Mouse (Mus musculus) R1 (cell line): Measurements from ENCODE around the gene Inafm2.

Experiments used
- DNase-seq: peaks from one replicate; pipeline ENCODE4 v3.0.0-alpha.2; 2018; ENCODE audit warnings: low read depth, low spot score

The Inafm2 gene

DNA sequence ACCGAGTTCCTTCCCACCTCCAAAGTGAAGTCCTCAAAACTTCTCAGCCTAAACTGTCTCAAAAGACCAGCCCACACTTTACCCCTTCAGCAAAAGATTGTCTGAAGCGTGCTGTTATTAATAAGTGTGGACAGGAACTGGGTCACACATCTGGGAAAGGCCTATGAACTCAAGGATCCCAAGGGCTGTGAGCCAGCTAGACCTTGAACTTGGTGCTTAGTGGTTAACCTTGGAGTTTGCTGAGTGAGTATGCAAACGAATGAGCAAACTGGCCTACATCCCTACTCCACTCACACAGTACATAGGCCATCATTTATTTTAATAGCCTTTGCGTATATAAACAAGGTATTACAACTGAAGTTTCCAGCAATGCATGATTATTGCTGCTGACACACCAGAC, 20.0 kb upstream of the Inafm2 start:
- no peak for DNase-seq

DNA sequence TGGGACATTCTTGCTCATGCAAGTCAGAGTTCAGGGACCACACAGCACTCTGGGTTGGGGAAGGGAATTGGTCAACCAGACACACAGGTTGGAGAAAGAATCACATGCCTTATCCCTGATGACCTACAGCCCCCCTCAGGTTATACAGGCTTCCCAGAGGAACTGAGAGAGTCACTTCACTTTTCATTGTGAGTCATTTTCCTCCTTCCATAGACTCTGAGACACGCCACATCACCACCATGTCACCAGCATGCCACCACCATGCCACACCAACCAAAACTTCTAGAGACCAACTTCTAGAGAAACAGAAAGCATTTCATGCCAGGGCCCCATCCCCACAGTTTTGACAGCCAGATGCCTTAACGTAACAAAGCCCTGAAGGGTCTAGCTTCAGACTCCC, 18.7 kb upstream of the Inafm2 start:
- DNase-seq = no peak

DNA sequence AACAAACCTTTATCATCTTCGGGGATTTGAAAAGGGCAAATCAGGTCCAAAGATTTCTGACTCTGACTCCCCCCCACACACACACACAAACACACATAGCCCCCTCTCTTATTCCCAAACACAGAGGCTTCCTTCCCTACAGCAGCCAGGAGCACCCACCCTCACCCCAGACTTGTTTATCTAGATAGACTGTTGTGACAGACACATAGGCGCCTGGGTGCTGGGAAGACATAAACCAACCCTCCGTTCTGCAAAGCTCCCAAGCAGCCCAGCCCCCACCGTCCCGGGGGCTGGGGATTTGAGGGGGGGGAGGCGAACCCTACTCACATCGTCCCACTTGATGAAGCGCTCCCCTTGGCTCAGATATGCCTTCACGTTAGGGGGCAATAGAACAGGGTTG, 17.6 kb upstream of the Inafm2 start:
- no peak for DNase-seq

DNA sequence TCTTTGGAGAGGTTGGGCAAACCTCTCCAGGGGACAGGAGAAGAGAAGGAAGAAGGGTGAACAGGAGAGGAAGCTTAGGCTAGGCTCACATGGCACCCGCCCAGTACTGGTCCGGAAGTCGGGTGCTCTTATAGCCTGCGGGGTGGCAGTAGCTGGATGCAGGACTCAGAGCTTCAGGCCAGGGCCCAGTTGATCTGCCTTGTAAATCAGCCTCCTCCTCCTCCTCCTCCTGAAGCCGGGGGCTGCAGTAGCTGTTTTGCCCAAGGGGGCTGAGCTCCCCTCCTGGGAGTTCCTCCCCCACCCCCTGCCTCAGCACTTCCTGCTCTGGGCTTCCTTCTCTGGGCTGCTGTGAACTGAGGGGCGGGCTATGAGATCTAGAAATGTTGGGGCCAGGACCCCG, 17.2 kb upstream of the Inafm2 start, which contains the start of gene Plcb2:
Gene Plcb2, minus strand, starts transcription at position 102 of the 400 bp plus-strand sequence.
- DNase-seq = no peak

DNA sequence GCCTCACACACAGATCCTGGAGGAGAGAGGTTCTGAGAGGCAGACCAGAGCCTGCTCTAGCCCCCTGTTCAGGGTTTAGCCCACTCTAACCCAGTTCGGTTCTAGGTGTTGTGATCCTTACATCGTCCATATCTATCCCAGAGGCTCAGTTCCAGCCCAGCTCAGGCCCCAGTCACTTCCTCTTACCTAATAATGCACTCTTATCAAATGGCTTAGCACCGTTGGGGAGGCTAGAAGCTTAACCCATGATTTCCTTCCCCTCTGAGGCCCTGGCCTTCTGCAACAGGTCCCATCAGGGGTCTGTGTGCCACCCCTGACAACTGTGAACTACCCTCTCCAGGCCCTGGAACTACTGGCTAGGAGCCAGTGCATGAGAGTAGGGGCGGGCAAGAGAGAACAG, 16.4 kb upstream of the Inafm2 start:
- no peak for DNase-seq

DNA sequence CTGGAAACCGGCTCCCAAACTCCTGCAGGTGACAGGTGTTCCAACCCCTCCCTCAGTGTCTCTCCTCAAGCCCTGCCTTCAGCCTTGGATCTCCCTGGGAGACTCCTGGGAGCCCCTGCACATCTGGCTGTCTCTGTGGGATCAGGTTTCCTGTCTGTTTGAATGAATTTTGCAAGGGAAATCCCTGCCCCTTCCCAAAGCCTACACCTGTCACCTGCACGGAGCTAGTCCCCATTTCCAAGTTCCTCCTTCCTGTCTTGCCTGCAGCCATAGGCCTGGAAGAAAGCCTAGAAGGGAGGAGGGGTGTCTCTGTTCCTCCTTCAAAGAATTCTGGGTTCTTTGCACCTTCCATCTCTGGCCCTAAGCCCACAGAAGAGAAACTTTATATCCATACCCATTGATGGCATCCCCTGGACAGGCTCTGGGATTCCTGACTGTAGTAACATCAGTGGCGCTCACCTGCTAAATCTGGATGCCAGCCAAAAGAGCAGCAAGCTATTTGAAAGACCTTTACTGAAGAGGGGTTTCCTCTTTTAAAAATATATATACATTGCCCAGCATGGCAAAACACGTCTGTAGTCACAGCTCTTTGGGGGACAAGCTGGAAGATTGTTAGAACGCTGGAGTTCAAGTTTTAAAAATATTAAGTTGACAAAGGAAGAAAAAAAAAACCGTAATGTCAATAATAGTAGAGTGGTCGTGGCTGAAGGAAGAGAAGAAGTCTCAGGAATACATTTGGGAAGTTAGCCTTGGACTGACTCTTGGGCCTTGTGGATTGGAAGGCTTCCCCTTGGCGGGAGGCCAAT, 15.5 kb upstream of the Inafm2 start:
- no peak for DNase-seq

DNA sequence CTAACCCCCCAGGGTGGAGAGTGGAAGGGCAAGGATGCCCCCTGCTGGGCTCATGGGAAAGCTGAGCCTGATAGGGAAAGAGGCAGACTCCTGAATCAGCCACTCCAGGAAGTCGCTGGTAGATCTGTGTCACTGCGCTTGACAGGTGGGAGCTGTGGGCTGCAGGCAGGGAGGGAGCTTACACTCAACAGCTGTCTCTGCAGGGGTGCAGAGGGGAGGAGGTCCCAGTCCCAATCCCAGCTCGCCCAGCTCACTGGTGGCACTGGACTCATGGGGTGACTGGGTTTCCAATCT, 15.0 kb upstream of the Inafm2 start:
- DNase-seq = peak; percentile 31

DNA sequence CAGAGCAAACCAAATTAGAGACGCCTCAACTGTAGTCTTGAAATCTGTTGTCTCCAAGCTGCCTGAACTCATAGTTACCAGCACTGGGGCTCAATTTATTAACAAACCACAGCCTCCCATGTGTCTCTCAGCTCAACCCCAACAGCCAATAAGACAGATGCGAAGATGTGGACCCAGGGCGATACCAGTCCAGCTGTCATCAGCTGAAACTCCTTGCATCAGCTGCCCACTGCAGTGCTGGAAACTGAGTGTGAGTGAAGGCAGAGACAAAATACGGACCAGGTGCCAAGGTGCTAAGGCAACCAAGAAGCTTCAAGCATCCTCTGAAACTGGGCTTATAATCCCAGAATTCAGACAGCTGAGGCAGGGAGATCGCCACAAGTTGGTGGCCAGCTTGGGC, 13.6 kb upstream of the Inafm2 start:
- no peak for DNase-seq

DNA sequence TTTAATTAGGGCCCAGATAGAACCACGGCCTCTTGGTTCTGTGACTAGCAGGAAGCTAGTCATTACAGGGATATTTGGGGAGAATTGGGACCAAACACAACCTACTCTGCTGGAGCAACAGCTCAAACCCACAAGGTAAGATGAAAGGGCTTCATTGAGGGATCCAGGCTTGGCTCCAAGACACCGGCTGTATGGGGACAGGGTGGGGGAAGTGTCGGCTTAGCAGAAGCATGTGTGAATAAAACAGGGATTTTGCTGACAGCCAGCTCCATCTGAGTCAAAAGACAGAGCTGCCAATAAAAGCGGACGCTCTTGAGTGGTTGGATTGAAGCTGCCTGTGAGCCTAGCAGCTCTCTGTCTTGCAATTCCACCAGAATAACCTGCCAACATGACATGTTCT, 12.2 kb upstream of the Inafm2 start:
- no peak for DNase-seq

DNA sequence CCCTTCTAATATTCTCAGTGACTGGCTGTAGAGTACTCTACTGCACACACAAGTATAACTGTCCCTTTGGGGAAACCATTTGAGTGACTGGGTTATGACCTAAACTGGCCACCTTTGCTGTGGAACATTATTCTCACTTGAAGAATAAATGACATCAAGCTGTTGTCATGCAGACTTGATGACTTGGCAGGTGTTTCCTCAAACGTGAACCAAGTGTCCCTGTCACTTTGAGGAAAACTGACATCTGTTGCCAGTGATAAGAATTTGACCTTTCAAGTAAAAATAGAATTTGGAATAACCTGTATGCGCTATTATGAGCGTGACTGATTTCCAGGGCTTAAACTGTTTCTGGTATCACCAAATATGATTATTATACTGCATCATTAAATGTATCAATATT, 5.2 kb upstream of the Inafm2 start:
- DNase-seq = no peak

DNA sequence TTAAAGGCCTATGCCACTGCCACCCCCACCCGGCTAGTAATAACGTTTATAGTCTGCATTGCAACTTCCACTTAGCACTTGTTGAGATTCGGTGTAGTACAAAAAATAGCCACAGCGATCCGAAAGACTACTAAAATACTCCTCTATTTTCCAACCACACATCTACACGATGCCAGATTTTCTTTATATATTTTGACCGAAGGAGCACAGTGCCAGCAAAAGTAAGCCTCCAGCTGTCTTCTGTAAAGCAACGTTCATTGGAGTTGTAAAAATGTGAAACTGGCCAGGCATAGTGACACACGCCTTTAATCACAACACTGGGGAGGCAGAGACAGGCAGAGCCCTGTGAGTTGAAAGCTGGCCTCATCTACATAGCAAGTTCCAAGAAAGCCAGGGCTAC, 4.4 kb upstream of the Inafm2 start:
- no peak for DNase-seq

DNA sequence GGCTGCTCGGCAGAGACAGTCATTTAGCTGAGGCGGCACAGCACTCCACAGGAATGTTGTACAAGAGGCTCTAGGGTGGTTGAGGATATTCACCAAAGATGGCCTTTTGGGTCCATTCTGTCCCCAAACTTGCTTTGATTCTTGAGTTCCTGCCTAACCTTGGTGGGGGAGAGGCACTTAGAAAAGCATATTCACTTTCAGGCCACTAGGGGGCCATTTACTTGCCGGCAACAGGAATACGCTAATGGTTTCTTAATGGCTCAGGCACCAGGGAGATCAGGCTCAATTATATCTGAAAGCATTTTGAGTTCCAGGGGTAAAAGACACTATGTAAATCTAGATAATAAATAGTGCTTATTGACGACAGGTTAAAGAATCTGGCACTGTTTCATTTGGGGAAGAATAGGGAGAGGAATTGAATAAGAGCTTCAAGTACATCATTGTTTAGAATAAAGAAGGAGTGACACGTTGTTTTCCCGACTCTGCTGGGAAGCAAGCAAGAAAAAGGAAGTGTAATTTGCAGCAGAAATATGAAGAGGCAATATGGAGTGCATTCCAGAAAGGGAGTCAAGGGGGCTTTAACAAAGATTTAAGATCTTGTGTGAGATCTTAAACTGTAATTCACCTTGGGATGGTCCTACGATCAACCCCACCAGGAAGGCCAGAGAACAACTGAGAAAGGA, 2.2 kb upstream of the Inafm2 start:
- peak; percentile 74 for DNase-seq

DNA sequence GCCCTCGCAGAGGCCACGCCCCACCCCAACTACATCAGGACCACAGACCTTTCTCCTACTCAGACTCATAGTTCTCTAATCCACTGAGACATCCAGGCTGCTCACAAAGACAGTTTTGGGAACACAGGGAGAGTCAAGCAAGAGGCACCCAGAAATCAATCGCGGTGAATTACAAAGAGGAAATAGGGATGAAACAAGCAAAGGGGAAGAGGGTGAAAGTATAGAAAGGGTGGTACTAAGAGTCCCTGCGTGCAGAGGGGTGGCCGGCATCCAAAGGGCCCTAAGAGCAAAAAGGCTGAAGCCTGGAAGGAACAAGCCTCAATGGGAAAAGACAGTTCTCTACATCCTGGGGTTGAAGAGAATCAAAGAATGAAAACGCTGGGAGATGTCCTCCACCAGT, 937 bp upstream of the Inafm2 start:
- no peak for DNase-seq

DNA sequence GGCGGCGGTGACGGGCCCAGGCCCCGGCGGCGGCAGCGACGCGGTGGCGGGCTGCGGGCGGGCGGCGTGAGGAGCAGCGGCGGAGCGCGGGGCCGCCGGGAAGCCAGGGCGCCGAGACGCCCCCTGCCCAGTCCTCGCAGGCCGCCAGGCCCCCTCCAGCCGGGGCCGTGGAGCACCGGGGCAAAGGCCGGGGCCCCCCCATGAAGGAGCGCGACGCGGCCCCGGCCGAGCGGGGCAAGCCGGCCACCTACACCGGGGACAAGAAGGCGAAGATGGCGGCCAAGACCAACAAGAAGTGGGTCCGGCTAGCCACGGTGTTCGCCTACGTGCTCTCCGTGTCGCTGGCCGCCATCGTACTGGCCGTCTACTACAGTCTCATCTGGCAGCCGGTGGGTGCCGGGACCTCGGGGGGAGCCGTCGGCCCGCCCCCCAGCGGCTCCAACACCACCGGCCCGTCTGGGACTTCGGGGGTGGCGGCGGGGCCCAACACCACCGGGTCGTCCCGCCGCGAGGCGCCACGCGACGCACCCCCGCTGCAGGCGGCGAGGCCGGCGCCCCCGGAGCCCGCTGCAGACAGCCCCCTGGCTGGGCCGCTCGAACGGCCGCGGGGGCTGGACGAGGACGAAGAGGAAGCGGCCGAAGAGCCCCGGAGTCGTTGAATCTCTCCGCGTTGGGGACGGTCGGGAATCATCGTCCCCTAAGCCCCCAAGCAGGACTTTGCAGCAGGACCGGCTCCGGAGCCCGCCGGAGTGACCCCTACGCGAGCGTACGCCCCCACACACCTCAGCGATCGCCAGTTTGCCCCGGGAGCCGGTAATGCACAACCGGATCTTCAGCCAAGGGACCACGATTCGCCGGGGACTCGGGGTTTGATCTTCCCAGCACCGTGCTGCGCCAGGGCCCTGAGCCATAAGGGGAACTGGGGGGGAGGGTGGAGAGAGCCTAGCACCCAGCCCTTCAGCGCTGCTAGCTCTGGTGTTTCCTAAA, 650 bp downstream of the Inafm2 start:
- peak; percentile 36 for DNase-seq

DNA sequence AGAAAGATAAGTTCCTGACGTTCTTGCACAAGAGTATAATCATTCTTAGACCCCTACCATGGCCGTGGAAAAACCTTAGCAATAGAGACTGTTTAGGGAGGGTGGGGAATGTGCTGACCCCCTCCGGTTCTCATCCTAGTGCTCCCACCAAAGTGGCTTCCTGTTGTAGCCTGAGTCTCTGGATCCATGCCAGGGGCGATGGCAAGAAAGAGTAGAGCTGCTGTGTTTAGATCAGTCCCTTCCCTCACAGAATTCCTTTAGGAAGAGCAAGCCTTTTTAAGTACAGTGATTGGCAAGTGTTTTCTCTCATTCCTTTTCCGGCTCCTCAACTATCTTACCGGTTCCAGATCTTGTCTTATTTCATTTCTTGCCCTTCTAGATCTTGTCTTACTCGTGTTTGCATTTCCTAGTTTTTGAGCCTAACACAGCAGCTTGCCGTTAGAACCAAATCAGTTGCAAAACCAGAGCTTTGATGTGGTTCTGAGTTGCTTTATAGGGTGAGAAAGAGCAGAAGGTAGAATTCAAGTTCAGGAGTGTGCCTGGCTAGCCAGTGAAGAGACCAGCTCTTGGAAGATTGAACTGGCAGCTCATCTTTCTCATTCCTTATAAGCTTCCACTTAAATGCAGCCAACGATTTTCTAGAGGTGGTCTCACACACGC, 1.9 kb downstream of the Inafm2 start:
- DNase-seq = no peak

DNA sequence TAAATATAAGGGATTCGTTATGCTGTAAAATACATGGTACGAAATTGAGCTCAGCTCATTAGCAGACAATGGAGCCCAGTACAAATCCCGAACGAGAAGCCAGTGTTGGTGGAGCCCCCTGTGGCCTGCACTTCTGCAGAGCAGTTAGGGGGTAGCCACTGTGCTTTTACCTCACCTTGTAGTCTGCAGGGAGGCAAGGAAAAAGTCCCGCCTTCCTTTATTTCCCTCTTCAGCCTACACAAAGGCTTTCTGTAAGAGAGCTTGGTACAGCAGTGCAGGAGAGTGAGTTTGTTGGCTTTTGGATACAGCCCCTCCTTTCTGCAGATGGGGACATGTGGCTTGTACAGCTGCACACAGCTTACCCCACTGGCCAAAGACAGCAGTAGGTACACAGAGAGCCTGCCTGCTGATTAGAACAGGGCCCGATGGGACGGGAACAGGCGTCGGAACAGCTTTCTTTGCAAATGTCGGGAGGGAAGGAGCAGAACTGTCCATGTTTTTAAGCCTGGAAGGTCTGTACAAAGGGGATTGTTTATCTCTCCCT, 3.9 kb downstream of the Inafm2 start:
- peak; percentile 47 for DNase-seq

DNA sequence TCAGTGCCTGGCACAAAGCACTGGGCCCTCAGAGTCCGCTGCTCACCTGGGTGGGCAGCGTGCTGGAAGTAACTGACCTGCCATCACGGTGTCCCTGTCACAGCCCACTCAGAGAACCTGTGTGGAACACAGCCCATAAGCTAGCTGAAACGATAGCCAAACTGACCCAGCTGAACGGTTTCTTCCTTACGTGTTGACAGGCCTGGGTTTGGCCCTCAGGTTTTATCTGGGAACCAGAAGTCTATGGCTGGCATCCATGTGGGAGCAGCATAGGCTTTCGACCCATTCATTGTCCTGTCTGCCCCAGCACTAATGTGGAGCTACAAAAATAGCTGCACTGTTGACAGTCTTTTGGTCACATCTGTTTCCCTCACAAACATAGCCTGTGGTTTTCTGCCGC, 4.9 kb downstream of the Inafm2 start:
- no peak for DNase-seq

DNA sequence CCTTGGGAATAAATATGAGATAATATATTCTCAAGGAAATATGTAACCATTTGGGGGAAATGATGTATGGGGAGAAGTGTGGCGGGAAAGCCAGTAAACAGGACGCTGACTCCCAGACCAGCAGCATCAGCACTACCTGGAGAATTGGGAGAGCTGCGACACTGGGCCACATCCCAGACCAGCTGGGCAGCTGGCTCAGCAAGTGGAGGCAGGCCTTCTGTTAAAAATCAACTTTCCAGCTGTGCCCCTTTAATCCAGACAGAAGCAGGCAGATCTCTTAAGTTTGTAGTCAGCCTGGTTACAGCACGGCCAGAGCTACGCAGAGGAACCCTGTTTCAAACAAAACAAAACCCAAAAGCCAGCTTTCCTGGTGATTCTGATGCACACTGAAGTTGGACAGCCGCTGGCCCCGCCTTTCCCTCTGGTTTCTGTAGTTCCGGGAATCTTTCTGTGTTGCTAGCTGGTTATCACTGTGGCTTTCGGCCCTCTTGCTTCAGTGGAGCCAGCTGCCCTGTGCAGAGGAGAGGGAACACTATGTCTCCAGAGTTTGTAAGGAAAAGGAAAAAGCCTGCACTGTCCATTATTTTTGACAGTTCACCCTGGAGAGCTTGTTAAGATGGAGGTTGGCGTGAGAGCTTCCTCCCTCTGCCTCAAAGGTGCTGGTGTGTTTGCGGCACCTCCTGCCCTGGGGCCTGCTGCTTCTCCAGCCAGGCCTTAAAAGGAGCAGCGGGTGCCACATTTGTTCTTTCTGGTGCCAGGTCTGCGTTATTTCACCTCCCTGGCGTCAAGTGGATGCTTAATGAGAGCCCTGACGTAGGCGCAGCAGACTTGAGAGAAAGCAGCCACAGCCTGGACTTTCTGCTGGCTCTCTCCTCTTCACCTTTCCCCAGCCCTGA, 6.6 kb downstream of the Inafm2 start:
- no peak for DNase-seq

DNA sequence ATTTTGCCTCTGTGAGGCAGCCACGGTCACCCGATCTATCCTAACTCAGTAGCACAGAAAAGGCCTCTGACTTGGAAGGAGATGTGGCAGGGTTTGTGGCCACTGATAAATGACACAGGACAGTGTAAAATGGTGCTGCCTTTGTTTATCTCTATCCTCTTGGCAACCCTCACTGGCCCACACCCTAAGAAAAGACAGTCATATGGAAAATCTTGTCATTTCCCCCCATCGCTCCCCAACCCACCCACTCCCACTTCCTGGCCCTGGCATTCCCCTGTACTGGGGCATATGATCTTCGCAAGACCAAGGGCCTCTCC, 7.2 kb downstream of the Inafm2 start:
- no peak for DNase-seq

DNA sequence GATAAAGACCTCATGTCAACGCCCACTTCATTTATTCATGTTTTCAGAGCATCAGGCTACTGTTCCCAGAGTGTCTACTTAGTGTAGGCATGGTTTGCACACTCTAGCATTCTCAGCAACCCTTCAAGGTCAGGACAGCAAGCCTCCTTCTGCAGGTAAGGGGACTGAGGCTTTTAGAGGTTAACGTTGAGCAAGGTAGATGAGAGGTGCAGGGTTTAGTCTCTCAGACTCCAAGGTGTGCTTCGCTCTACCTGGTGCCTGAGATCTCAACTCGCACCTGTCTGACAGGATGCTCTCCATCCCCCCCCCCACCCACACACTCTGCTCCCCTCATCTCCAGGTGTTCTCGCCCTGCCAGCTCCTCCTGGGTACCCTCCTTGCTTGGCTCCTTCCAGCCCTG, 8.6 kb downstream of the Inafm2 start:
- DNase-seq = no peak

DNA sequence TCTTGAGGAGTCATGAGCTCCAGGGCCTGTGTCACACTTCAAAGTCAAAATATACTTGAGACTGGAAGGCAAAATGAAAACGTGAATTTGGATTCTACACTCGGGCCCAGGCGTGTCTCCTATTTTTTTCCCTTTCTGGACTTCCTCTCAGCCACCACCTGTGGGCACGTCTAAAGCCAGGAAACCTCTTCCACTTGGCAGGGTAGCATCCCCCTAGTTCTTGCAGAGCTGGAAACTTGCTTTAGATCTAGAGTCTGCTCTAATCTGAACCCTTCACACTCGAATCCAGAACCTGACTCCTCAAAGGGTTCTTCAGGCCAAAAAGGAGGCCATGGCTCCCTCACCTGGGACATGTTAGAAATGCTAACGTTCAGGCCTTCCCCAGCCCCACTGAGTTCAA, 9.8 kb downstream of the Inafm2 start:
- no peak for DNase-seq
